Mouse (Mus musculus) cerebellum, adult 2 months (tissue): ENCODE data around the gene Slc25a16. TPM values are rescaled to one million over a fixed set of nuclear protein-coding genes. Genes with fewer than 3 reads are reported as not detected.

Experiments used
- DNase-seq, 2 experiments: peaks; one replicate each; pipeline ENCODE4 v3.0.0; 2021
- H3K27ac ChIP-seq: fragments of 200-500 bp; 2 replicates; pipeline ENCODE4 v1.5.1; 2012; ENCODE audit warnings: low read length, control low read depth, inconsistent platforms; ENCODE audit not compliant: insufficient read depth
- H3K27me3 ChIP-seq: fragments of 200-500 bp; 2 replicates; pipeline ENCODE4 v1.6.1; 2012; ENCODE audit warnings: inconsistent platforms, mild to moderate bottlenecking, low read length, moderate library complexity; ENCODE audit not compliant: control insufficient read depth, insufficient read depth
- H3K4me1 ChIP-seq: fragments of 200-500 bp; 2 replicates; pipeline ENCODE4 v1.6.1; 2011; ENCODE audit warnings: low read length; ENCODE audit not compliant: control insufficient read depth, insufficient read depth
- H3K4me3 ChIP-seq: fragments of 200-500 bp; replicated peaks from 2 replicates; pipeline ENCODE3; 2011; ENCODE audit warnings: mild to moderate bottlenecking, low read depth, low read length, control low read depth; ENCODE audit not compliant: insufficient read depth
- CTCF ChIP-seq: fragments of 200-500 bp; IDR thresholded peaks from 2 replicates; pipeline ENCODE4 v1.5.1; 2011; ENCODE audit warnings: low read depth, mild to moderate bottlenecking, control low read depth, low read length, moderate library complexity, borderline replicate concordance; ENCODE audit not compliant: insufficient read depth
- POLR2A ChIP-seq: fragments of 200-500 bp; IDR thresholded peaks from 2 replicates; pipeline ENCODE4 v1.6.1; 2011; ENCODE audit warnings: low read length, control low read depth, borderline replicate concordance; ENCODE audit not compliant: insufficient read depth
- WGBS: fragments of 180-500 bp; shearing (Covaris S2); methylation state at CpG from one replicate; pipeline ENCODE4 v1.1.7; 2018; 5-methylcytosine and 5-hydroxymethylcytosine counted together
- polyA plus RNA-seq: library from polyadenylated mRNA; depleted of rRNA; stranded (reverse); fragments of >200 nt; gene quantifications from 2 replicates; pipeline ENCODE4 v1.2.3, GENCODE M21; 2012

Slc25a16 gene
- polyA plus RNA-seq, 1 experiment, result 27.0 TPM

DNA sequence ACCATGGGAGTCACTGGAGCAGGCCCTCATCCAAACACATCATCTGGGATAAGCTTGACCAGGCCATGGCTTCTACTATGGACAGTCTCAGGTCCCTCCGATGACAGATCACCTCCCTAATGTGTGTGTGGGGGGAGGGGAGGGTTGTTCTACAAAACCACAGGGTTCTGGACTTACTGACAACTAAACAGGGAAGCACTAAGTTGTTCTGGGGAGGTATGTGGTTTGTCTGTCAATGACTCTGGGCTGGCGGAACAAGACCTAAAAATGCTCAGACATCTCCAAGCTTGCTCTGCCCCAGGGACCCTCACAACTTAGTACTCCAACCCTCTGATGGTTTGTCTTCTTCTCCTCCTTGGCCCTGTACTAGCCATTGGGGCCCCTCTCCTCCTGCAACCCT, 9.3 kb upstream of the Slc25a16 start:
- H3K4me3 ChIP-seq, result no peak overlapping the region
- TF ChIP-seq CTCF, result no peak
- TF ChIP-seq POLR2A, result no peak
- H3K4me1 ChIP-seq, result no peaks in the 10 kb centered on the region
- no peaks in the 10 kb centered on the region for H3K27me3 ChIP-seq
- no peak overlapping the region for H3K27ac ChIP-seq
- no peak for DNase-seq
- 90% methylated on average over 2 of the region's 2 CpGs for WGBS

DNA sequence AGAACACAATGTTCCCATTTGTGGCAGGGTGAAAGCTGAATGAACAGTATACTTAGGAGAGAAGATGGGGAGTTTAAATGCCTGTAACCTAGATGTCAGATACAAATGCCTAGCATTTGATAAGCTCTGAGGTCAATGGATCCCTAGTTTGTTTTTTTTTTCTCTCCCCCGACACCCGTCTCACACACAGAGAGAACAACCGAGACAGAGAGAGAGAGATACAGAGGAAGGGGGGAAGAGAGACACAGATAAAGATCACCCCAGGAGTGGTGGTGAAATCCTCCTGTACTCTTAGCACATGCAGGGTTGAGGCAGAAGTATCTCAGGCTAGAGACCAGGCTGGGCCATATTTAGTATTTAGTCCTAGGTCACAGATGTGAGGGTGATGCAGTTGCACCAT, 1.4 kb upstream of the Slc25a16 start:
- DNase-seq, result no peak
- Histone ChIP-seq H3K27ac (no peak overlapping the region), H3K4me3 (no peak overlapping the region), H3K27me3 (no peaks in the 10 kb centered on the region), H3K4me1 (peaks cover 8% of the 10 kb centered on the region)
- WGBS, result 91% methylated on average over 3 of the region's 3 CpGs
- TF ChIP-seq POLR2A (no peak), CTCF (no peak)

GRCm38 (mm10) chr10:62920766-62921156, 328 bp downstream of the Slc25a16 start:
- TF ChIP-seq CTCF (no peak), POLR2A (no peak)
- Histone ChIP-seq H3K4me3 (peak overlapping the region; percentile 99), H3K27me3 (no peaks in the 10 kb centered on the region), H3K27ac (peak overlapping the region; percentile 65), H3K4me1 (peaks cover 10% of the 10 kb centered on the region)
- DNase-seq, result no peak
- under 1% methylated on average over 29 of the region's 29 CpGs for WGBS

GRCm38 (mm10) chr10:62924096-62924635, 3.7 kb downstream of the Slc25a16 start:
- Histone ChIP-seq H3K4me1 (peaks cover 10% of the 10 kb centered on the region), H3K27ac (no peak overlapping the region), H3K27me3 (no peaks in the 10 kb centered on the region), H3K4me3 (no peak overlapping the region)
- WGBS, result 68% methylated on average over 4 of the region's 4 CpGs
- TF ChIP-seq POLR2A, result no peak
- no peak for TF ChIP-seq CTCF
- no peak for DNase-seq

- Histone ChIP-seq H3K4me3 (no peak overlapping the region), H3K27ac (no peak overlapping the region), H3K4me1 (no peaks in the 10 kb centered on the region), H3K27me3 (no peaks in the 10 kb centered on the region)
- no peak for TF ChIP-seq CTCF
- no peak for TF ChIP-seq POLR2A
- DNase-seq, result no peak
- WGBS, result 100% methylated on average over 1 of the region's 1 CpGs
Measured at GRCm38 (mm10) chr10:62932381-62932780, 11.9 kb downstream of the Slc25a16 start.

DNA sequence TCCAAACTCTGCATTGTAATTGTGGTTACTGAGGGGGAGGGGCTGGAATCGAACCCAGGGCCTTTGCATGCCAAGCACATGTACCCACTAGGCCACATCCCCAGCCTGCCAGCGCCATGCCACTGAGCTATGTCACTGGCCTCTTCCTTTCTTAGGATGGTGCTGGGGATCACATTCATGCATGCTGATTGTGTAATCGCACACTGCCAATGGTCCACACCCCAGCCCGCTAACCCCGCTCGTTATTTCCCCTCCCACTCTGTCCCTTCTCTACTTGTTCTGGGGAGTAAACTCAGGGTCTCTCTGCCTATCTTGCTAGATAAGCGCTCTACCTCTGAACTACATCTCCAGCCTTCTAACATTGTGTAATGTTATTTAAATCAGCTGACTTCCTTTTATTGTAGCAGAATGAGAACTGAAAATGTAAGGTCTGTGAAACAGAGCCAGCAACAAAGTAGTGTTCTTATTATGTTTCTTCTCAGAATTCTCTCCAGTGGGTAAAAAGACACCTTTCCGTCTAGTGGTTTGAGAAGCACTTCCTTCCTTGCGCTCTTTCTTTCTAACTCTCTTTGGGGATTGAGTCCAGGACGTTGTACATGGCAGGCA, 24.6 kb downstream of the Slc25a16 start:
- Histone ChIP-seq H3K27ac (no peak overlapping the region), H3K4me1 (no peaks in the 10 kb centered on the region), H3K27me3 (no peaks in the 10 kb centered on the region), H3K4me3 (no peak overlapping the region)
- WGBS, result 92% methylated on average over 10 of the region's 10 CpGs
- TF ChIP-seq CTCF, result no peak
- TF ChIP-seq POLR2A, result no peak
- DNase-seq, result no peak

DNA sequence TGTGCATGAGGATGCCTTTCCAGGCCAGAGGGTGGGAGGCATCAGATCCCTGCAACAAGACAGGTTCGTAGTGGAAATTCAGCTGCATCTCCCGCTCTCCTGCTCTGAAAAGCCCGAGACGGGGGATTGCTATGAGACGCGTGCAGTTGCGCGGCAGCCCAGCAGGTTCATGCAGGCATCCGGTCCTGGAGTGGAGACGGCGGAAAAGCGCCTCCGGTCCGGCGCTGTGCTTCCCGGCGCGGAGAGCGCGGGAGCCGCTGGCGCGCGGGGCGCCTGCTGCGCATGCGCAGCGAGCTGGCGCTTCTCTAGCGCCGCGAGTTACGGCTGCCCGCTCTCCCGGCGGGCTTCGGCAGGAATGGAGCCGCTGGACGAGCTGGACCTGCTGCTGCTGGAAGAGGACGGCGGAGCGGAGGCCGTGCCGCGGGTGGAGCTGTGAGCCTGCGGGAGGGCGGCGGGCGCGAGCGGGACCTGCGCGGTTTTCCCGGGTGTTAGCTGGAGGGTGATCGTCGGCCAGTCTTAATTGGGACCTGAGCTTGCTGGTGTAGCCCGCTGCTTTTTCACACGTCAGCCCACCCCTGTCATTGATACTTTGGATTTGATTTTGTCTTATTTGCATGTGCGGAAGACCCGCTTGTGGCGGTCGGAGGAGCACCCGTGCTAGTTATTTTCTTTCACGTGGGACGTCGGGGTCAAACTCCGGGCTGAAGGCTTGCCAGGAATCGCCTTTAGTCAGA, 26.5 kb downstream of the Slc25a16 start, which contains the start of gene Dna2:
Gene Dna2 (plus strand): TSS at position 289 of the 734 bp plus-strand sequence.
- Histone ChIP-seq H3K27ac (no peak within 1 kb of the TSS), H3K27me3 (no peaks in the 10 kb centered on the region), H3K4me3 (peak within 1 kb of the TSS; percentile 63), H3K4me1 (no peaks in the 10 kb centered on the region)
- DNase-seq, result peak; percentile 77 to 82
- under 1% methylated on average over 65 of the region's 68 CpGs for WGBS
- TF ChIP-seq POLR2A, result no peak
- no peak; the same call in 1 of the 2 replicates for TF ChIP-seq CTCF

DNA sequence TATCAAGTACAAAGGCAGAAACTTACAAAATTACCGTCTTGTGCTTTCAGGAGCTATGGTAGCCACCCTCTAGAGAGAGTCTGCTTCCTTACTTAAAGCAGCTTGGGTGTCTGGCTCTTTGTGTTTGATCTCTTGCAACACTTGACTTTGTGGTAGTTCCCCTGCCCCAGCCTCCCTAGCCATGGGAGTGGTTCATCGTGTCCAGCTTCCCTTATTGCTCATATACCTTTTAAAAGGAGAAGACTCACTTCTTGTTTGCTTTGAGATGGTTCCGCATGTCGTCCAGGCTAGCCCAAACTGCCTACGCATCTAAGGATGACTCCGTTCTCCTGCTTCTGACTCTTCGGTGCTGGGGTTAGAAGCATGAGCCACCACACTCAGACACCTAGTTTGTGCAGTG, 28.1 kb downstream of the Slc25a16 start:
- TF ChIP-seq CTCF, result no peak
- no peak for TF ChIP-seq POLR2A
- no peak overlapping the region for H3K4me3 ChIP-seq
- H3K4me1 ChIP-seq, result no peaks in the 10 kb centered on the region
- no peaks in the 10 kb centered on the region for H3K27me3 ChIP-seq
- H3K27ac ChIP-seq, result no peak overlapping the region
- DNase-seq, result no peak
- WGBS, result 95% methylated on average over 7 of the region's 7 CpGs

- 0 out of 2 replicates have a peak, but pooled peaks cover 4% of the 10 kb centered on the region for H3K4me1 ChIP-seq
- H3K4me3 ChIP-seq, result no peak overlapping the region
- 42% methylated on average over 7 of the region's 7 CpGs for WGBS
- DNase-seq, result peak; percentile 75 to 83
- no peak for TF ChIP-seq CTCF
- TF ChIP-seq POLR2A, result no peak
- no peaks in the 10 kb centered on the region for H3K27me3 ChIP-seq
- H3K27ac ChIP-seq, result no peak overlapping the region
Measured at GRCm38 (mm10) chr10:62963956-62964355, 43.5 kb downstream of the Slc25a16 start.
